Mouse (Mus musculus) lung, postnatal 0 days (tissue): Measurements from ENCODE around the gene Tifa.

Experiments used
- CTCF ChIP-seq: IDR thresholded peaks from 2 replicates; pipeline ENCODE4 v1.5.1; 2016; ENCODE audit warnings: antibody characterized with exemption, mild to moderate bottlenecking
- EP300 ChIP-seq: IDR thresholded peaks from 2 replicates; pipeline ENCODE4 v1.6.1; 2016; ENCODE audit warnings: antibody characterized with exemption, mild to moderate bottlenecking, control low read depth

- TF ChIP-seq CTCF = peak; percentile 87
- no peak for TF ChIP-seq EP300
These were observed 47.7 kb downstream of the Tifa start, which contains the start of gene Ap1ar for GRCm38 (mm10) chr3:127837154-127837865.
